Mouse (Mus musculus): ENCODE results near the gene Chd2. TPM values are rescaled to one million over a fixed set of nuclear protein-coding genes. Genes with fewer than 3 reads are reported as not detected.

Gene Chd2
- polyA plus RNA-seq, 1 experiment from 2014 or later: 22.1 TPM

GRCm38 (mm10) chr7:73388866-73389265 is 152.8 kb downstream of the Chd2 start:
- Histone ChIP-seq H3K27me3 (peaks cover 75% of the 10 kb centered on the region), H3K9me3 (replicated peaks) (no peaks in the 10 kb centered on the region), H3K27ac (replicated peaks) (no peak overlapping the region), H3K4me2 (no peak overlapping the region), H3K9ac (no peak overlapping the region), H3K36me3 (replicated peaks) (no peaks in the 10 kb centered on the region), H3K4me1 (replicated peaks) (no peaks in the 10 kb centered on the region), H3K4me3 (replicated peaks) (no peak overlapping the region)
- ATAC-seq (ENCODE audit: insufficient read depth): no peak
- WGBS (ENCODE audit: insufficient replicate concordance): 60% methylated on average over 2 of the region's 2 CpGs

DNA sequence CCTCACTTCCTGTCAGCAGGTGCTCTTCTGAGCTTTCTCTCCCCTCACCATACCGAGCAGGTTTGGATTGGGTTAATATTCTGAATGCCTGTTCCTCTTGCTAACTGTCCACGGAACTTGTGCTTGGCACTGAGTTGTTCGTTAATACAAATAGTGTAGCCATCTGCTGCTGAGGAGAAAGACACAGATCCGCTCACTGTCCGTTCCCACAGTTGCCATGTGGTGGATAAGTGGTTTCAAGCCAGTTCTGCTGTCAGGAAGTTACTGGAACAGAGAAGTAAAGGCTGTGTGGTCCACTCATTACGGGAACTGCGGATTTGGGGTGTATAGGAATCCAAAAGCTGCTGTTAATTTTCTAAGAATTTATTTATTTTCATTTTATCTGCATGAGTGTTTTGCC is 158.8 kb downstream of the Chd2 start:
- H3K36me3 ChIP-seq (replicated peaks): no peaks in the 10 kb centered on the region
- H3K9ac ChIP-seq: no peak overlapping the region
- H3K27me3 ChIP-seq: peaks cover 38% of the 10 kb centered on the region
- H3K4me3 ChIP-seq (replicated peaks): no peak overlapping the region
- no peak overlapping the region for H3K27ac ChIP-seq (replicated peaks)
- ATAC-seq (ENCODE audit: insufficient read depth): no peak
- H3K9me3 ChIP-seq (replicated peaks): no peaks in the 10 kb centered on the region
- H3K4me1 ChIP-seq (replicated peaks): no peaks in the 10 kb centered on the region
- WGBS (ENCODE audit: insufficient replicate concordance): 57% methylated on average over 7 of the region's 7 CpGs
- no peak overlapping the region for H3K4me2 ChIP-seq

- 58% methylated on average over 6 of the region's 6 CpGs for WGBS (ENCODE audit: insufficient replicate concordance)
- H3K9me3 ChIP-seq (replicated peaks): no peaks in the 10 kb centered on the region
- H3K4me1 ChIP-seq (replicated peaks): peaks cover 14% of the 10 kb centered on the region; the same call in 1 of the 2 replicates
- peaks cover 72% of the 10 kb centered on the region for H3K27me3 ChIP-seq
- H3K4me2 ChIP-seq: no peak overlapping the region
- no peak for ATAC-seq (ENCODE audit: insufficient read depth)
- no peaks in the 10 kb centered on the region for H3K36me3 ChIP-seq (replicated peaks)
- H3K27ac ChIP-seq (replicated peaks): no peak overlapping the region
- no peak overlapping the region for H3K9ac ChIP-seq
- no peak overlapping the region for H3K4me3 ChIP-seq (replicated peaks)
Measured at GRCm38 (mm10) chr7:73378034-73378433, 163.6 kb downstream of the Chd2 start.

GRCm38 (mm10) chr7:73377307-73377706 is 164.3 kb downstream of the Chd2 start:
- Histone ChIP-seq H3K27me3 (peaks cover 79% of the 10 kb centered on the region), H3K4me1 (replicated peaks) (peaks cover 17% of the 10 kb centered on the region), H3K4me2 (no peak overlapping the region), H3K9ac (no peak overlapping the region), H3K9me3 (replicated peaks) (no peaks in the 10 kb centered on the region), H3K4me3 (replicated peaks) (no peak overlapping the region), H3K36me3 (replicated peaks) (no peaks in the 10 kb centered on the region), H3K27ac (replicated peaks) (no peak overlapping the region)
- 52% methylated on average over 12 of the region's 12 CpGs for WGBS (ENCODE audit: insufficient replicate concordance)
- no peak for ATAC-seq (ENCODE audit: insufficient read depth)

Other genes with a start within 250 kb of the Chd2 start
- gene Rgma, start 166.3 kb downstream of the Chd2 start, polyA plus RNA-seq (2015; fragmentation: Nextera tagmentation; extraction: Ambion mirVana): 0.17 and 0.23 TPM in 2 replicates
- gene Fam174b, start 198.5 kb upstream of the Chd2 start, polyA plus RNA-seq (2015; fragmentation: Nextera tagmentation; extraction: Ambion mirVana): 3.5 and 3.9 TPM in 2 replicates

Data from liver, embryonic 15.5 days (tissue).